Mouse (Mus musculus) MEL (cell line): ENCODE measurements around the gene Llph.
A peak's percentile ranks its signal among the peaks of the same experiment; 100 is the strongest.

Experiments
- CHD1 ChIP-seq: IDR thresholded peaks from 2 replicates; pipeline ENCODE4 v1.6.1; 2012; ENCODE audit warnings: low read depth, mild to moderate bottlenecking, inconsistent platforms, low read length, improper control_type of control experiment
- CHD2 ChIP-seq: IDR thresholded peaks from 2 replicates; pipeline ENCODE4 v1.6.1; 2011; ENCODE audit warnings: low read length, improper control_type of control experiment
- CTCF ChIP-seq, 3 experiments: IDR thresholded peaks in 2 of 3; conservative IDR thresholded peaks in 1 of 3; 2 replicates each; pipeline ENCODE4 v1.5.1; 2011 to 2012; ENCODE audit warnings: low read length in 3 of 3, low read depth in 2 of 3, mild to moderate bottlenecking in 2 of 3, improper control_type of control experiment in 1 of 3, inconsistent platforms in 1 of 3, mixed read lengths in 1 of 3, moderate library complexity in 1 of 3; ENCODE audit not compliant: control insufficient read depth in 1 of 3, insufficient read depth in 1 of 3, poor library complexity in 1 of 3, severe bottlenecking in 1 of 3
- EP300 ChIP-seq, 2 experiments: IDR thresholded peaks; 2 replicates each; pipeline ENCODE4 v1.6.1; 2011; ENCODE audit warnings: improper control_type of control experiment in 2 of 2, low read length in 2 of 2, low read depth in 1 of 2, mild to moderate bottlenecking in 1 of 2
- GABPA ChIP-seq: IDR thresholded peaks from 2 replicates; pipeline ENCODE4 v1.6.1; 2012; ENCODE audit warnings: low read depth, mild to moderate bottlenecking, inconsistent platforms, low read length, improper control_type of control experiment, moderate library complexity
- GATA1 ChIP-seq: IDR thresholded peaks from 2 replicates; pipeline ENCODE4 v1.6.1; 2011; ENCODE audit warnings: low read depth, low read length, improper control_type of control experiment
- HCFC1 ChIP-seq: IDR thresholded peaks from 2 replicates; pipeline ENCODE4 v1.6.1; 2012; ENCODE audit warnings: low read depth, mild to moderate bottlenecking, inconsistent platforms, low read length, improper control_type of control experiment, moderate library complexity
- JUND ChIP-seq: IDR thresholded peaks from 2 replicates; pipeline ENCODE4 v1.6.1; 2011; ENCODE audit warnings: low read depth, mild to moderate bottlenecking, improper control_type of control experiment, low read length
- MAFK ChIP-seq: IDR thresholded peaks from 2 replicates; pipeline ENCODE4 v1.6.1; 2011; ENCODE audit warnings: low read depth, mild to moderate bottlenecking, low read length, improper control_type of control experiment, borderline replicate concordance
- POLR2A ChIP-seq, 2 experiments: IDR thresholded peaks; 2 replicates each; pipeline ENCODE4 v1.6.1; 2011 to 2012; ENCODE audit warnings: low read length in 2 of 2, mild to moderate bottlenecking in 2 of 2, control low read depth in 1 of 2, improper control_type of control experiment in 1 of 2, low read depth in 1 of 2, moderate library complexity in 1 of 2; ENCODE audit not compliant: control insufficient read depth in 1 of 2, insufficient read depth in 1 of 2, poor library complexity in 1 of 2
- RAD21 ChIP-seq: IDR thresholded peaks from 2 replicates; pipeline ENCODE4 v1.6.1; 2011; ENCODE audit warnings: mild to moderate bottlenecking, low read depth, low read length, improper control_type of control experiment
- RCOR1 ChIP-seq: IDR thresholded peaks from 2 replicates; pipeline ENCODE4 v1.6.1; 2012; ENCODE audit warnings: low read depth, mild to moderate bottlenecking, inconsistent platforms, low read length, improper control_type of control experiment
- ZC3H11A ChIP-seq: IDR thresholded peaks from 2 replicates; pipeline ENCODE4 v1.6.1; 2012; ENCODE audit warnings: low read depth, mild to moderate bottlenecking, inconsistent platforms, low read length, improper control_type of control experiment

DNA sequence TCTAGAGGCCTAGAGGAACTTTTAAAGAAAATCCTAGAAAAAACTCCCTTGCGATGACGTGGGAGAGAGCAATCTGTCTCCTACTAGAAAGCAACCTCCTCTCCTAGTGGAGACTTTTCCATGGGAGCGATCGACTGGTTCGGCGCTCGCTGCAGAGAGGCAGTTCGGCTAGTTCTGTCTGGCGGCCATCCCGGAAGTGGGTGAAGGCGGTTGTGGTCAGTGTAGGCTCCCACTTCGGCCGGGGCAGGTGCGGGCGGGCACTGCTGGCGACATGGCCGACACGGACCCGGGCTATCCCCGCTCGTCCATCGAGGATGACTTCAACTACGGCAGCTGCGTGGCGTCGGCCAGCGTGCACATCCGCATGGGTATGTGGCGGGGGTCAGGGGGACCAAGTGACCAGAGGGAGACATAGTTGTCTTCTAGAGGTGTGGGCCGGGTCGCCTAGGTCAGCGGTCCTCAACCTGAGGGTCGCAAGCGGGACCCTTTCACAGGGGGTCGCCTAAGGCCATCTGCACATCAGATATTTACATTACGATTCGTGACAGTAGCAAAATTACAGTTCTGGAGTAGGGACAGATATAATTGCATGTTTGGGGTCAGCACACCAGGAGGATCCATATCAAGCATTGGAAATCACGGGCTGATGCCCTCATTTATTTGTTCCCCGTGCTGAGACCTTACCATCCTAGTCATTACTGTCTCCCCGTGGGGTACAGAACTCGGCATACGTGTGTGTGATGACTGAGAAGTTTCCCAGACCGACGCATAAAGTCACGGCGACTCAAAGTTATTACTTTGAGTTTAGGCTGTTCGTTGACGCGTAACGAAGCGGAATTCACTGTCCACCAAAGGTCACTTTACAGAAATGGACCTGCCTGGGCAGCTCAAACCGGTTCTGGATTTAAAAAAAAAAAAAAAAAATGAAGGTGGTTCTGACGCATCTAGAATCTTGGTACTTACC lies 18.0 kb upstream of the Llph start:
- TF ChIP-seq HCFC1 (peak; percentile 91), POLR2A (IDR thresholded peaks at IDR 0.05; ENCODE audit: control insufficient read depth in 1 of 2, insufficient read depth in 1 of 2, low read depth in 1 of 2, low read length in 2 of 2, poor library complexity in 1 of 2) (peak in 1 of 2 experiments; percentile 47; a peak in 2 of 4 replicates), RCOR1 (no peak), MAFK (no peak), JUND (no peak), CTCF (IDR thresholded peaks at IDR 0.05 in 2 of 3, conservative IDR thresholded peaks at IDR 0.05 in 1 of 3; ENCODE audit: control insufficient read depth in 1 of 3, insufficient read depth in 1 of 3, low read depth in 2 of 3, low read length in 3 of 3, poor library complexity in 1 of 3, severe bottlenecking in 1 of 3) (no peak), EP300 (IDR thresholded peaks at IDR 0.05; ENCODE audit: low read depth in 1 of 2, low read length in 2 of 2) (0 out of 4 replicates have a peak, but pooled peaks of 1 of the 2 experiments have one; percentile 30), ZC3H11A (no peak), CHD2 (no peak), GATA1 (no peak), CHD1 (no peak), RAD21 (no peak), GABPA (no peak)
